Mouse (Mus musculus) lung, adult 18-20 months (tissue): ENCODE results near the gene Hcfc1.

Experiments used
- DNase-seq, 2 experiments: peaks; one replicate each; pipeline ENCODE4 v3.0.0; 2022; ENCODE audit warnings: mixed read lengths in 2 of 2

Hcfc1 gene

GRCm38 (mm10) chrX:73941860-73942259 lies 24.3 kb downstream of the Hcfc1 start:
- no peak for DNase-seq

DNA sequence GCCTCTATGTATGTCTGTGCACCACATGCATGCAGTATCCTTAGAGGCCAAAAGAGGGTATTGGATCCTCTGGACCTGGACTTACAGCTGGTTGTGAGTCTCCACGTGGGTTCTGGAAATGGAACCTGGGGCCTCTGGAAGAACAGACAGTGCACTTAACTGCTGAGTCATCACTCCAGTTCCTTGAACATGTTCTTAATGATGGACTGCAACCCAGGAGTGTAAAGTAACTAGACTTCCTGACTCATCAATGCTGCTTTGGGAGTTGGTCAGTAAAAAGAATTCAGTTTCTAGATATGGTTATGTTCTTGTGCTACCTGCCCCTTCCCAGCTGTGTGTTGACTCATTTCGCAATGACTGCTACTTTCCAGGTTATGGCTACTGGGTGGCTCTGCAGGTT lies 34.3 kb downstream of the Hcfc1 start:
- no peak for DNase-seq

- DNase-seq = peak; percentile 83 to 87
Measured at GRCm38 (mm10) chrX:73930402-73931062, 35.6 kb downstream of the Hcfc1 start, which contains the start of gene Renbp. Gene Renbp, minus strand, starts transcription at chrX:73930850.

GRCm38 (mm10) chrX:73922550-73922882 lies 43.6 kb downstream of the Hcfc1 start:
- no peak for DNase-seq

- peak; percentile 90 to 93 for DNase-seq
Measured at GRCm38 (mm10) chrX:73921823-73922549, 44.2 kb downstream of the Hcfc1 start, which contains the start of the genes Arhgap4 and Naa10. Gene Arhgap4, minus strand, starts transcription at chrX:73921870. Gene Naa10, minus strand, starts transcription at chrX:73921944.

DNA sequence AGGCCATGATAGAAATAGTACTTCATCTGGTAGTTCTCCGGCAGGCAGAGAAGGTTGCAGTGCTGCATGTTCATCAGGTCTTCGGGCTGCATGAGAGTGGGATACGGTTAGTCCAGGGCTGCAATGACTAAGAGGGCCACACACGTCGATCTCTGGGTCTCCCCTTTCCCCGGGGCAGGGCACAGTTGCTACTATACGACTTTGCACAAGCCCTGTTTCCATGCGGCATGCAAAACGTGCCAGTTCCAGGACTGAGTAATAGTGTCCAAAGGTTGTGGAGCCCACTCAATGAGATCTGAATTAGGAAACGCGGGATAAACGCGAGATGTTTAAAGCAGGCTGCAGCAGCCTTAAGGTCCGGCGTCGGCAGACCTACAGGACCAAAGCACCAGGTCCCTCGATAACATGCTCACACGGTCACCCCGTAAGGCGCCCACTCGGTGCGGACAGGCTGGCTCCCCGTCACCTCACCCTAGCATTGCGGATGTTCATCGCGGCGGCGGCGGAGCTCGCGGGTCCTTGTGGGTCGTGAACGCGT lies 44.8 kb downstream of the Hcfc1 start:
- DNase-seq = no peak

- no peak for DNase-seq
Measured at GRCm38 (mm10) chrX:73918631-73919030, 47.5 kb downstream of the Hcfc1 start.

DNA sequence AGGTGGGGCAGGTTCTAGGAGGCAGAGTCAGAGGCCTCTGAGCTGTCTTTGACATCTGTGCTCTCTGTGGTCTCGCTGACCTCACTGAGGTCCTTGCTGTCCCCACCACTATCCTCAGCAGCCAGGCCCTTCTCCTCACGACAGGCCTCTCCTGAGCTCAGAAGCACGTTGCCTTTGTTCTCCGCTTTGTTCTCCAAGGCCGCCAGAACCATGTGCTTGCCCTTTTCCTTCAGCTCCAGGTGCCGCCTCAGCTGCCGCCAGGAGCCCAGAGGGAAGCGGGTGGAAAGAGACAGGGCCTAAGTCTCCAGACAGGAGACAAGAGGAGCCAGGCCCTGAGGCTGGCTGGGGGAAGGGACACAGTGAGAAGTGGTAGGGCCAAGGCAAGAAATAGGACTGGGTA lies 49.2 kb downstream of the Hcfc1 start:
- no peak for DNase-seq

- peak; percentile 95 to 96 for DNase-seq
Measured at GRCm38 (mm10) chrX:73914827-73915703, 51.1 kb downstream of the Hcfc1 start.

DNA sequence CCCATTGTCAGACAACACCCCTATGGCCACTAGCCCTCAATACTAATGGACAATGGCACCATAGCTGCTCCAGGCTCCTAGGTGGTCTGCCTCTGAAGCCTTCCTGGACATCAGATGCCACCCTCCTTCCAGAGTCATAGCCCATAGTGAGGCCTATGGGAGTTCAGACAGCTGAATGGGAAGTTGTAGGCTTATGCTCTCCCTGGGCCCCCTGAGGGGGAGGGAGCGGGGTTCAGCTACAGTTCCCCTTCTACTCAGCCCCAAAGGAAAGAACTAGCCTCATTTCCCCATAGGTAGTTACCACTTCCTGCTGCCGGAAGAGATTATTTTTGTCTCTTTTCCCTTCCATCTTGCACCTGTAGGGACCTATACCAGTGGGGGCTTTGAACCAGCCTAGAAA lies 54.6 kb downstream of the Hcfc1 start:
- peak in 1 of 2 experiments; percentile 32 for DNase-seq

DNA sequence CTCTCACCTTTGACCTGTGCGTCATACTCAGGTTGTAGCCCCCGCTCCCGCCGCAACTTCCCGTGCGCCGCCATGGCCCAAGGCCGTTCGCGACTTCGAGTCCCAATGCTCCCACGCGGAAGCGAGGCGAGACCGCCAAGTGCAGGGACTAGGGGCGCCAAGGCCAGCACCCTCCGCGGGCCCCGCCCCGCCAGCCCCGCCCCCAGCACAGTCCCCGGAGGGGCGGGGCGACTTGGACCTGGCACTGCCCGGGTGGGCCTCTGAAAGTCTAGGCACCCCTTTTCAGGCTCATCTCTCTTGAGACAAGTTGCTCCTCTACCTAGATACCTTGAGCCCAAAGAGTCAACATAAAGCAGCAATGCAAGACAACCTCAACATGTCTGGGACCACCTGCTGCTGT lies 55.0 kb downstream of the Hcfc1 start:
- peak in 1 of 2 experiments; percentile 30 for DNase-seq

GRCm38 (mm10) chrX:73910451-73910850 lies 55.7 kb downstream of the Hcfc1 start:
- no peak for DNase-seq

DNA sequence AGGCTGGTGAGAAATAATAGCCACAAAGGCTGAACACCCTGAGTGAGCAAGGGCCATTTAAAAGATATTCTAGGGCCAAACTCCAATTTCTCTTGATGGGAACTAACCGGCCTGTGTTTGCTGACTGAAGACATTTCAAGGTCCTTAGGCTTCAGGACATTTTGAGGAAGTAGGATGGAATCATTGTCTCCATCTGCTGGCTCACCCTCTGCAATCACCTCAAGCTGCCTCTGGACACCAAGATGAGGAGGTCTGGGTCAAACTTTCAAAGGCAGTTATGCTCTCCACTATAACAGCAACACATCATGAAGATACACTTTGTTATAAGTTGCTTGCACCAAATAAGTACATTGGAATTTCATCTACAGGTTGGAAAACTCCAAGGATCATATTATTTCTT lies 56.1 kb downstream of the Hcfc1 start:
- DNase-seq = no peak

DNA sequence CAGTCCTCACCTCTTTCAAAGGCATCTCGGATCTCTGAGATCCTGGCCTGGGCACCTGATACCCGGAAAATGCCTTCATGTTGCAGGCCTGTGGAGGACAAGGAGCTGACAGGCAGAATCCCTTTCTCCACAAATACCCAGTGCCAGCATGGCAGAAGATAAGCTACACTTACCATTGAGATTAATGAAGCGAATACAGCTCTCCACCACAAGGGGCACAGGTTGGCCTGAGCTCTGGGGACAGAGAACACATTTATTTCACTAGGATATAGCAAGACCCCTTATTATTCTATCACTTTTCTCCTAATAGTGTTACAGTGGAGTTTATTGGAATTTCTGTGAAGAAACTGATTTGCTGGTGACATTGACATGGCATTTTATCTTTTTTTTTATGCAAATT lies 68.2 kb downstream of the Hcfc1 start:
- no peak for DNase-seq

GRCm38 (mm10) chrX:73895719-73896118 lies 70.4 kb downstream of the Hcfc1 start, which contains the start of gene L1cam:
Gene L1cam, minus strand, starts transcription at chrX:73896105.
- peak; percentile 30 to 47 for DNase-seq

GRCm38 (mm10) chrX:73892833-73893232 lies 73.3 kb downstream of the Hcfc1 start:
- DNase-seq = no peak
